Mouse (Mus musculus) lung, postnatal 4 days (tissue): ENCODE data around the gene Camk1g.
A peak's percentile ranks its signal among the peaks of the same experiment; 100 is the strongest.

ENCODE experiments used
- DNase-seq, 2 experiments: peaks; one replicate each; pipeline ENCODE4 v3.0.0; 2021

Gene Camk1g

GRCm38 (mm10) chr1:193373906-193374413, 3.9 kb upstream of the Camk1g start:
- no peak for DNase-seq

- DNase-seq: no peak
These were observed 1.0 kb downstream of the Camk1g start for GRCm38 (mm10) chr1:193369091-193369490.

DNA sequence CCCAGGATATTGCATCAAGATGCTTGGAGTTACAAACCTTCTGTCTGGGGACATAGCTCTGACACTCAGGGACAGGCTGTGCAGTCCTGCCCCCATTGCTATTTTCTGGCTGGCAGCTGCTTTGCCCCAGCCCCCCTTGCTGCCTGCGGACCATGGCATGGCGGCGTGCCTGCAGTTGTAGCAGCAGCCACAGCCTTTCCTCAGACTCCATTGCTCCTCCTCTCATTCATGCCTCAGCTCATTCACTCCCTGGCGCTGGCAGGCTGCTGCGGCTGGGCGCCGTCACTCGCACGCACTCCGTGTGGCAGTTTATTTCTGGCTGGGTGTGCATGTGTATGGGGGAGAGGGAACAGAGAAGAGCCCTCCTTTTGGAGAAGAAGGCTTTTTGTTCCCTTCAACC, 2.0 kb downstream of the Camk1g start:
- DNase-seq: peak; percentile 60 to 89

- peak; percentile 50 to 58 for DNase-seq
These were observed 6.3 kb downstream of the Camk1g start for GRCm38 (mm10) chr1:193363801-193364231.

GRCm38 (mm10) chr1:193362078-193362477, 8.0 kb downstream of the Camk1g start:
- DNase-seq: no peak

DNA sequence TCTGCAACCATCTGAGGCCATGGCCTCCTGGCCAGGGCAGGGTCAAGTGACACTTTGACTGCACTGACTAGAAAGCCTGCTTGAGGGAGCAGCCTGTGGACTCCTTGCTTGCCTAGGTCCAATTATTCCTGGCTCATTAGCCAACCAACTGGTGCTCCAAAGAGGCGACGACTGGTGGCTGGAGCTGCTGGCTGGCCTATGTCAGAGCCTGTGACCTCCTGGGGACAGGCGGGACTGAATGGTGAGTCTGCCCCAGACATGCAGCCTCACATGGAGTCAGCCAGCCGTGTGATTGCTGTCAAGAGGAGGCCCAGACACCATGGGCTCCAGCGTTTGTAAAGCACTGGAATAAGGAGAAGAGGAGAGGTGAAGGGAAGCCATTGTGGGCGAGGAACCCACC, 8.9 kb downstream of the Camk1g start:
- no peak for DNase-seq

- DNase-seq: peak in 1 of 2 experiments; percentile 55
These were observed 10.9 kb downstream of the Camk1g start for GRCm38 (mm10) chr1:193359199-193359598.

DNA sequence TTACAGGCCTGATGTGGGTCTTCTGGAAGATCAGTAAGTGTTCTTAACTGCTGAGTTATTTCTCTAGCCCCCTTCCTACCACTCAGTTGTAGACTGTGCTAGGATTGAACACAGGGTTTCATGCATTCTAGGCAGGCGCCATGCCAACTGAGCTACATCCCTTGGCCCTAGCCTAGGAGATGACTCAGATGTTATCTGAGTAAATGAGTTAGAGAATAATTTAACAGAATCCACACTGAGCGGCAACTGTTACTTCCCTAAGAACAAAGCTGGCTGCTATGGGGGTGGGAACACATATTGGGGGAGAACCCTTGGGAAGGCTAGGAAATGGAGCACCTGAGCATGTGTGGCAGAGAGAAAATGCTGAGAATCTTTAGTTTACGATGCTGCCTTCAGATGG, 18.5 kb downstream of the Camk1g start:
- DNase-seq: no peak

GRCm38 (mm10) chr1:193350546-193350801, 19.6 kb downstream of the Camk1g start:
- no peak for DNase-seq

- DNase-seq: no peak
These were observed 20.2 kb downstream of the Camk1g start for GRCm38 (mm10) chr1:193349702-193350545.

GRCm38 (mm10) chr1:193348261-193348962, 21.7 kb downstream of the Camk1g start:
- DNase-seq: no peak

GRCm38 (mm10) chr1:193346908-193347307, 23.2 kb downstream of the Camk1g start:
- DNase-seq: no peak

- DNase-seq: no peak
These were observed 25.1 kb downstream of the Camk1g start for GRCm38 (mm10) chr1:193344976-193345375.

- DNase-seq: no peak
These were observed 26.2 kb downstream of the Camk1g start for GRCm38 (mm10) chr1:193343853-193344252.

DNA sequence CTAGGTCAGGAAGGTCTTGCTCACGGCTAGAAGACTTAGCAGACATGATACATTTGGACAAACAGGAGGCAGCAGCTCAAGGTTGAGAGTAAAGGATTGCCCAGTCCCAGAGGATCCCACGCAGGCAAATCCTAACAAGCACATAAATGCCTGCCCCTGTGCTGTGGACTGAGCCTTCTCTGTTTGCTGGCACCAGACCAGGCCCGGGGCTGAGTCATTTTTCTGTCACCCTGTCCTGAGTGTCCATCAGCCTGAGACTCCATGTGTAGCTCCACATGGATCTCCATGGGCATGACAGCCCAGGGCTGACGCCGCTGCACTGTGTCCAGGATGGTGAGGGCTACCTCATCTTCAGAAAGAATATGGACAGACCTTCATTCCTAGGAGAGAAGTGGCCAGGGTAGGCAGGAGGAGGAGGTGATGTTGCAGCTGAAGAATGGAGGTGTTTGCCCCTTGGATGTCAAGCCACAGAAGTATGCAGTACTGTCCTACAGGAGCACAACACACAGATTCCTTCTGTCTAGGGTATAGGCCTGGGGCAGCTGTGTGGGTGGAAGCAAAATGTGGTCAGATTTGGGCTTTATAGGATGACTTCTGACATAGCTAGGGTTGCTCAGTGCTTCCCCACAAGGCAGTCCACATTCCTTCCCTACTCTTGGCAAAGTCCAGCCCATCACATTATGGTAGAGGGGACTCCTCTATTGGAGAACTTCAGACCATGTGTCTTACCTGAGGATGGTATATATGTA, 27.7 kb downstream of the Camk1g start:
- peak in 1 of 2 experiments; percentile 43 for DNase-seq

- DNase-seq: no peak
These were observed 31.6 kb downstream of the Camk1g start for GRCm38 (mm10) chr1:193338363-193338995.

- DNase-seq: no peak
These were observed 32.2 kb downstream of the Camk1g start for GRCm38 (mm10) chr1:193337787-193338310.

GRCm38 (mm10) chr1:193337018-193337321, 33.1 kb downstream of the Camk1g start:
- DNase-seq: no peak

DNA sequence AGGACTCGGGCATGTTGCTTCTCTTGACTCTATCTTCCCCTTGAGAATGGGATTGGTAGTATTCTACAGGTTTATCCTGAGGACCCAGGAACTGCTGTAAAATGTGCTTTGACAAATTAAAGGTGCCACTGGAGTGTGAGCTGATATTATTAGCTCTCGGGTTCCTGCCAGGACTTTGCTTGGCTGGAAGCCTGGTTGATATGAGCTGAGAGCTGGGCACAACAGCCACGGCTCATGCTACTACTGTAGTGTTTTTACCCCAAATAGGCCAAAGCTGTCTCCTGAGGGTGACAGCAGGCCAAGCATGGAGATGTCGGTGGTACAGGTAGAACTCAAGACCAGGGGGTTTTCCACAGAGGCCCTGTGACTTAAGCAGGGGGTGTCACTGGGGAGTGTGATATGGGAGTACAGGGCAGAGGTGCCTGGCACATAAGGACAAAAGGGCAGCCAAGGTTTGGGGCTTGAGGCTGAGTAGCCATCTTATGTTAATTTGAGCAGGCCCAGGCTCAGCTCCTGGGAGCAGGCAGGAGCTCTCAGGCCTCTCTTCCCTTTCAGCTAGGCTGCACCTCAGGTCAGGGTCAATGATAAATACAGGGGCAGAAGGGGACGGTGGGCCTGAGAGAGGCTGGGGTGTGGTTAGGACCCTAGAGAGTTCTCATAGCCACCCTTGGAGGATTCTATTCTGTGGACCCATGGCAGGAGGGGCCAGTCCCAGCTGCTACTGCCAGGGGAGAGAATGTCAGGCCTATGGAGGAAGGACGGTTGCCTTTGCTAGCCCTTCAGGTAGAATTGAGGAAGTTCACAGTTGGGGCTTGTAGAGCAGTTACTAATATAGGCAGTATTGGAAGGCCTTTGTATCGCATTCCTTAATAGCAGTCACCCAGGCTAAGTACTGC, 33.7 kb downstream of the Camk1g start:
- DNase-seq: no peak

GRCm38 (mm10) chr1:193334546-193334945, 35.6 kb downstream of the Camk1g start:
- no peak for DNase-seq

GRCm38 (mm10) chr1:193333776-193334175, 36.3 kb downstream of the Camk1g start:
- no peak for DNase-seq

DNA sequence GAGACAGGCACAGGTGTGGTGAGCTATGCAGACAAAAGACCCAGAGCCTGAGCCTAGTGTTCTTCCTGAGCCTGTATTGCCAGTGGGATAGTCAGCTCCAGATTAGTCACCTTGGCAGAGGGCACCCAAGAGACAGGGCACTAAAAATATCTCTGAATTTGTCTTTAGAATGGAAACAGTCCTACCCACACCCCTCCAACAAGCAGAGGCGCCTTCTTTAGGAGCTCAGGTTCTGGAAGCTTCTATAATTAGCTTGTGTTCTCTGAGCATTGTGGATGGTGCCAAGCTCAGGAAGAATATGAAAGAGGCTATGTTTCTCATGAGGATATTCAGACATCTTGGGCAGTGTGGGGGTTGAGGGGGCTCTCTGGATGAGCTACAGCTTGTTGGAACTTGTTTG, 37.4 kb downstream of the Camk1g start:
- DNase-seq: peak in 1 of 2 experiments; percentile 4
